Mouse (Mus musculus): ENCODE results near the gene Rbm14.

GRCm38 (mm10) chr19:4838526-4839140, 27.2 kb upstream of the Rbm14 start:
- no peak for TF ChIP-seq CTCF (IDR thresholded peaks at IDR 0.05)
- no peak for TF ChIP-seq EP300 (IDR thresholded peaks at IDR 0.05)
